Mouse (Mus musculus): Measurements from ENCODE around the gene Pkd1l1.

GRCm38 (mm10) chr11:8847627-8848026, 125.4 kb downstream of the Pkd1l1 start:
- TF ChIP-seq CTCF (IDR thresholded peaks at IDR 0.05; ENCODE audit: low read depth) (no peak), EP300 (optimal IDR thresholded peaks at IDR 0.05) (no peak)
